25 mouse cellular contexts compared by ENCODE assay signal in the genomic region with DNA sequence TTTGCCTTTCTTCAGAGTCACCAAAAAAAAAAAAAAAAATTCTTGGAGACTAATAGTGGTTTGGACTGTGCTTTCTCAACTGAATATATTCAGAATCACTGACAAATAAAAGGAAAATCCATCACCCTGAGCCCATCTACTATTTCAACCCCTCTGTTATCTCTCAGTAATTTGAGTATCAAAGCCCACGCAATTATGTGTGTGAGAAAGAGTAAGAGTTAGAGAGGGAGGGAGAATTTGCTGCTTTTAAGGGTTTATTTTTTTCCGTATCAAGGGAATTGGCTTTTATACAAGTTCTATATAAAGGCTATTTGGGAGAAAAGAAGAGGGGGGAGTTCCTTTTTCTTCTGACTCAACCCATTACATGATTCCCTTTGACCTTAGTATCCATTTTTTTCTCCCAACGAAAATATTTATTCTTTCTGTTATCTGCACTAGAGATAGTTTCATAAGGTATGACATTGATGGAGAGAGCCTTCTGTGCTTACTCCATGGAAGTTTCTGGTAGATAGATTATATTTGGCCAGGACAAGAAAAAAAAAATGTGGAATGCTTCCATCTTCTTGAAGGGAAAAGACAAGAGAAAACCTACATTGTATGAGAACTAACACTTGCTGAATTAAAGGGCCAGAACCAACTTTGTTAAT.
DNase-seq lines count a peak whose midpoint lies in the region; ATAC-seq lines count a peak whose summit lies in the region.
"Had no signal": no experiment of that assay in that cellular context is flagged by ENCODE, and none has a peak within 500 bp of the region (broad histone marks: within the 10 kb centered on the region; RNA-seq: fewer than 3 reads in every experiment).

No protein-coding gene starts in this region.

- no peaks in the 10 kb centered on the region for H3K9me3 ChIP-seq in heart, embryonic 13.5 days
- no peaks in the 10 kb centered on the region for H3K9me3 ChIP-seq in lung, embryonic 15.5 days
- H3K9me3 ChIP-seq in midbrain, embryonic 11.5 days (ENCODE audit: control insufficient read depth, low read length) = no peaks in the 10 kb centered on the region
- H3K9me3 ChIP-seq in midbrain, embryonic 14.5 days (ENCODE audit: control insufficient read depth, low read length) = no peaks in the 10 kb centered on the region
- H3K9me3 ChIP-seq in stomach, embryonic 15.5 days = no peaks in the 10 kb centered on the region
- H3K9me3 ChIP-seq: embryonic facial prominence, embryonic 10.5 days; embryonic facial prominence, embryonic 12.5 days; forebrain, embryonic 13.5 days had no signal

- H3K4me3 ChIP-seq in heart, embryonic 13.5 days = no peak overlapping the region
- no peak overlapping the region for H3K4me3 ChIP-seq in lung, embryonic 15.5 days
- H3K4me3 ChIP-seq in midbrain, embryonic 11.5 days (ENCODE audit: low read depth, low read length) = no peak overlapping the region
- no peak overlapping the region for H3K4me3 ChIP-seq in midbrain, embryonic 14.5 days (replicated peaks; ENCODE audit: low read depth, low read length)
- H3K4me3 ChIP-seq in stomach, embryonic 15.5 days (replicated peaks) = no peak overlapping the region
- H3K4me3 ChIP-seq: embryonic facial prominence, embryonic 10.5 days; embryonic facial prominence, embryonic 12.5 days; forebrain, embryonic 13.5 days had no signal

- 44% methylated on average over 3 of the region's 3 CpGs for WGBS in heart, embryonic 13.5 days
- 23% methylated on average over 3 of the region's 3 CpGs for WGBS in lung, embryonic 15.5 days
- WGBS in midbrain, embryonic 11.5 days = 91% methylated on average over 3 of the region's 3 CpGs
- WGBS in midbrain, embryonic 14.5 days = 91% methylated on average over 3 of the region's 3 CpGs
- WGBS in stomach, embryonic 15.5 days = 30% methylated on average over 3 of the region's 3 CpGs

- peak overlapping the region; percentile 45; the same call in 1 of the 2 replicates for H3K27ac ChIP-seq in heart, embryonic 13.5 days (replicated peaks)
- H3K27ac ChIP-seq in lung, embryonic 15.5 days = no peak overlapping the region
- H3K27ac ChIP-seq in midbrain, embryonic 11.5 days (ENCODE audit: low read depth, low read length) = no peak overlapping the region
- H3K27ac ChIP-seq in midbrain, embryonic 14.5 days (replicated peaks; ENCODE audit: low read depth, low read length) = no peak overlapping the region
- no peak overlapping the region for H3K27ac ChIP-seq in stomach, embryonic 15.5 days
- H3K27ac ChIP-seq: embryonic facial prominence, embryonic 10.5 days; embryonic facial prominence, embryonic 12.5 days; forebrain, embryonic 13.5 days had no signal

- H3K4me1 ChIP-seq in heart, embryonic 13.5 days = no peaks in the 10 kb centered on the region
- H3K4me1 ChIP-seq in lung, embryonic 15.5 days = peaks cover 17% of the 10 kb centered on the region
- no peaks in the 10 kb centered on the region for H3K4me1 ChIP-seq in midbrain, embryonic 11.5 days (ENCODE audit: control insufficient read depth, insufficient read depth, low read length)
- H3K4me1 ChIP-seq in midbrain, embryonic 14.5 days (ENCODE audit: control insufficient read depth, insufficient read depth, low read length) = no peaks in the 10 kb centered on the region
- H3K4me1 ChIP-seq in stomach, embryonic 15.5 days = no peaks in the 10 kb centered on the region
- H3K4me1 ChIP-seq: embryonic facial prominence, embryonic 10.5 days; embryonic facial prominence, embryonic 12.5 days; forebrain, embryonic 13.5 days had no signal

- H3K27me3 ChIP-seq in heart, embryonic 13.5 days (replicated peaks) = no peaks in the 10 kb centered on the region
- no peaks in the 10 kb centered on the region for H3K27me3 ChIP-seq in lung, embryonic 15.5 days
- no peaks in the 10 kb centered on the region for H3K27me3 ChIP-seq in midbrain, embryonic 11.5 days (ENCODE audit: control insufficient read depth, insufficient read depth, low read length)
- no peaks in the 10 kb centered on the region for H3K27me3 ChIP-seq in midbrain, embryonic 14.5 days (ENCODE audit: control insufficient read depth, insufficient read depth, low read length)
- H3K27me3 ChIP-seq in stomach, embryonic 15.5 days (replicated peaks) = no peaks in the 10 kb centered on the region
- H3K27me3 ChIP-seq: CH12.LX; embryonic facial prominence, embryonic 12.5 days; forebrain, embryonic 13.5 days; Patski had no signal

- H3K36me3 ChIP-seq in heart, embryonic 13.5 days = no peaks in the 10 kb centered on the region
- no peaks in the 10 kb centered on the region for H3K36me3 ChIP-seq in lung, embryonic 15.5 days
- no peaks in the 10 kb centered on the region for H3K36me3 ChIP-seq in midbrain, embryonic 11.5 days (ENCODE audit: control insufficient read depth, insufficient read depth, low read length)
- no peaks in the 10 kb centered on the region for H3K36me3 ChIP-seq in midbrain, embryonic 14.5 days (ENCODE audit: control insufficient read depth, insufficient read depth, low read length)
- H3K36me3 ChIP-seq in stomach, embryonic 15.5 days = no peaks in the 10 kb centered on the region
- H3K36me3 ChIP-seq: embryonic facial prominence, embryonic 10.5 days; embryonic facial prominence, embryonic 12.5 days; G1E had no signal

- DNase-seq in heart, postnatal 36 days = no peak
- DNase-seq in lung, postnatal 10 days = no peak
- peak; percentile 49 for DNase-seq in midbrain, embryonic 11.5 days (ENCODE audit: low spot score, missing footprints)
- no peak for DNase-seq in midbrain, embryonic 14.5 days
- DNase-seq in thymus, adult 18-20 months = no peak
- DNase-seq: adrenal gland, adult 8-10 months; adrenal gland, postnatal 14 days; adrenal gland, postnatal 36 days; B cell, adult 2 months; cerebellum, adult 11-12 months; cerebellum, adult 2 months; cerebellum, adult 9-10 months; cerebellum, postnatal 10 days; cerebellum, postnatal 25 days had no signal

- no peak overlapping the region for H3K4me2 ChIP-seq in heart, embryonic 13.5 days
- H3K4me2 ChIP-seq in lung, embryonic 15.5 days = no peak overlapping the region
- H3K4me2 ChIP-seq in midbrain, embryonic 11.5 days = no peak overlapping the region
- H3K4me2 ChIP-seq in midbrain, embryonic 14.5 days (ENCODE audit: low read length) = no peak overlapping the region
- H3K4me2 ChIP-seq in stomach, embryonic 15.5 days = no peak overlapping the region
- H3K4me2 ChIP-seq: embryonic facial prominence, embryonic 12.5 days; forebrain, embryonic 13.5 days had no signal

- ATAC-seq in heart, embryonic 13.5 days (ENCODE audit: extremely low read depth, insufficient number of reproducible peaks, low FRiP score, low TSS enrichment) = no peak
- ATAC-seq in lung, embryonic 15.5 days (ENCODE audit: borderline replicate concordance, extremely low read depth, low FRiP score, low TSS enrichment) = peak; percentile 70; the same call in 1 of the 2 replicates
- ATAC-seq in midbrain, embryonic 11.5 days (ENCODE audit: low FRiP score) = no peak
- no peak for ATAC-seq in midbrain, embryonic 14.5 days (ENCODE audit: low FRiP score, low TSS enrichment)
- ATAC-seq in stomach, embryonic 15.5 days (ENCODE audit: insufficient read depth, low FRiP score, low read depth) = peak; percentile 39; the same call in 1 of the 2 replicates
- ATAC-seq: activated CD4-positive, CD25-positive, alpha-beta regulatory T cell, adult 4 months; CD4-positive, CD25-positive, alpha-beta regulatory T cell, adult 4 months; forebrain, embryonic 13.5 days; Patski had no signal

- intact Hi-C loops in heart, postnatal 36 days (cut with DNase I) = no loop called here

- H3K9ac ChIP-seq in heart, embryonic 13.5 days = no peak overlapping the region
- no peak overlapping the region for H3K9ac ChIP-seq in lung, embryonic 15.5 days
- H3K9ac ChIP-seq in midbrain, embryonic 11.5 days (ENCODE audit: low read length) = no peak overlapping the region
- no peak overlapping the region for H3K9ac ChIP-seq in midbrain, embryonic 14.5 days (replicated peaks; ENCODE audit: low read length)
- H3K9ac ChIP-seq in stomach, embryonic 15.5 days = no peak overlapping the region
- H3K9ac ChIP-seq: embryonic facial prominence, embryonic 12.5 days; forebrain, embryonic 13.5 days had no signal

Comparison
In these comparisons a context has a peak if more than half of its experiments do, and no peak if none do; other contexts are left out.
1. ATAC-seq: peak in lung, embryonic 15.5 days (single experiment) and stomach, embryonic 15.5 days (single experiment); none in heart, embryonic 13.5 days (single experiment), midbrain, embryonic 11.5 days (single experiment) and midbrain, embryonic 14.5 days (single experiment).